Mouse (Mus musculus) neutrophil, adult 59 days (primary cell): ENCODE measurements around the gene St3gal3. TPM values are rescaled to one million over a fixed set of nuclear protein-coding genes. Genes with fewer than 3 reads are reported as not detected.

Experiments
- total RNA-seq, 2 experiments: library from RNA; stranded (reverse); gene quantifications; 1 replicate in 1 of 2; 2 replicates in 1 of 2; pipeline ENCODE4 v1.2.4; 2023

Gene St3gal3
- 1 to 10 TPM; 6.9 to 8.8 TPM for total RNA-seq

DNA sequence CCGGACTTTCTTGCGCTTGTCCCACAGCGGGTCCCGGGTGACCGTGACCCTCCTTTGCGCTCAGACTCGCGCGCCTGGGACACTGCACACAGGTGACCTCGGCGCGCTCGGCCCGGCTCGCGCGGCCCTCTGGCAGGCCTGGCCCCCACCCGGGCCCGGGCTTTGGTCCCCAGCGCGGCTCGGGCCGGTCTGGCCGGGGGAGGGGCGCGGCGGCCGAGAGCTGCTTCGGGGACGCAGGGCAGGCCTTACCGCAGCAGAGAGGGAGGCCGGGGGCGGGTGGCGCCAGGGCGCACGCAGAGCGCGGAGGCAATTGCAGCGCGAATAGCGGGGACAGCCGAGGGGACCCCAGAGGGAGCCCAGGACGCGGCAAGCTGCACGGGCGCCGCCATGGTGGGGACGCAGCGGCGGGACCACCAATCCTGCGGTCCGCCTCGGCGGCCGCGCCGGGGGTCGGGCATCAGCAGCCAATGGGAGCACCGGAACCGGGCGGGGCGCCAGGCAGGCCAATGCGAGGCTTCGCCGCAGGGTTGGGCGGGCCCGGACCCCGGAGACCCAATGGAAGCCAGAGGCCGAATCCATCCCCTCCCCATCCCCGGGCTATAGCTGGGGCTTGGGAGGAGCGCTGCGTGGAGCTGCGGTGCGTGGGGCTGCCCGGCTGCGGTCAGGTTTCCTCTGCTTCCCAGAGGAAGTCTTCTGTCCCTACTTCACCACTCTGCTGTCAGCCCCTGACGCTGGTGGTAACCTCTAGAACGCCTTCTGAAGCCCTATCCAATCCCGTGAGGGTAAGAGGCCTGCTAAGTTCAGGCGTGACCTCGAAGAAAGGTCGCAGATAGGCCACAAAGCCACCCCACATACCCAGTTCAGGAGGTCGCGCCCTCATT is at the start of gene St3gal3:
St3gal3 (minus strand) TSS at position 430 of the 881 bp plus-strand sequence.

DNA sequence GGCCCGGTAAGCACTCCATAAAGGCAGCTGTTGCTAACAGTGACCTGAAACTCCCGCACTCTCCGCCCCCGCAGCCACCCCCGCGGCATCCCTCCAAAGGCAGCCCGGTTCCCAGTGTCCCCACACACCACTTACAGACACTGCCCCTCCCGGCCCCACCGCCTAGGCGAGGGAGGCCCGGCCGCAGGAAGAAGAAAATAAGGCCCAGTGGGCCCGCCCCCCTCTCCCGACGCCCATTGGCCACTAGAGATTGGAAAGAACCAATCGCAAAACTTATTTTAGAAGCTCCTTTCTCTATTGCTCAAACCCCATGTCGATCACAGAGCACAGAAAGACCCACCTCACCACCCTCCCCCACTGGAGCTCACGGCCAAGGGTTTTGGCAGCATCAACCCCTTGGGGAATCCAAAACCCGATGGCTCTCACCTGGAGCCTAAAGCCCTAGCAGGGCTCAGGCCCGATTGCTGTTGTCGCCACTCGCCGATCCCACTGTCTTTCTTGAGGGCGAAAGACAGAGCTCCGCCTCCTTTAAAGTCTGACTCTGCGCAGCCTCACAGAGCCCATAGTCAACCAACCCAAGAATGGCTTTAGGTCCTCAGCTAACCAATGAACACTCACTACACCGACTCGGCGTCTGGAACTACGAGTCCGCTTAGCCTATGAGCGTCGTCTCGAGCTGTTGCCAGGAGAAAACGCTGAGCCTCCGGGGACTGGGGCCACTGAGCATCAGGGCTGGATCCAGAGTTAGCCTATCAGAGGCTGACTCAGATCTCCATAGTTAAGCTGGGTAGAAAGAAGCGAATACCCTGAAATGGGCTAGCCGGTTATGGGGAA is 45.0 kb upstream of the St3gal3 start, which contains the start of gene Kdm4a:
Kdm4a (minus strand) TSS at position 577 of the 834 bp plus-strand sequence.

DNA sequence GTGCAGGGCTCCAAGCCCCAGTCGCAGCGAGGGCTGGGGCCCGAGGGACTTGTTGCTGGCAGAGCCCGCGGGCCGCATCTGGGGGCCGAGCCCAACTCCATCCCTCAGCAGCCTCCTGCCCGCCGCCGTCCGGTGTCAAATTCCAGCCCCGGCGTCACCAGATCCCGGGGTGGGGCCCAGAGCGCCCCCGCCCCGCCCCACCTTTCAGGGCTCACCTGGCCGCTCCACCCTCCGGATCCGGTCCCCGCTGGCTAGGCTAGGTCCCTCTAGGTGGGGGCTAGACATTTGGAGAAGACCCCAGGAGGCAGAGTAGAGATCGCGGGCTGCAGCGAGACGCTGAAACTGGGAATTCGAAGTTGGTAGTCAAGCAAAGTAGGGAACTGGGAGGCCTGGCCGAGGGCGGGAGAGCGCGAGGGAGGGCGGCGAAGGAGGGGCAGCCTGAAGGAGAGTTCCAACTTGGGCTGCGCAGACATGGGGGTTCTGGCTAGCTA is 205.3 kb downstream of the St3gal3 start, which contains the start of gene Artn:
Artn (minus strand) TSS at position 373 of the 491 bp plus-strand sequence.

DNA sequence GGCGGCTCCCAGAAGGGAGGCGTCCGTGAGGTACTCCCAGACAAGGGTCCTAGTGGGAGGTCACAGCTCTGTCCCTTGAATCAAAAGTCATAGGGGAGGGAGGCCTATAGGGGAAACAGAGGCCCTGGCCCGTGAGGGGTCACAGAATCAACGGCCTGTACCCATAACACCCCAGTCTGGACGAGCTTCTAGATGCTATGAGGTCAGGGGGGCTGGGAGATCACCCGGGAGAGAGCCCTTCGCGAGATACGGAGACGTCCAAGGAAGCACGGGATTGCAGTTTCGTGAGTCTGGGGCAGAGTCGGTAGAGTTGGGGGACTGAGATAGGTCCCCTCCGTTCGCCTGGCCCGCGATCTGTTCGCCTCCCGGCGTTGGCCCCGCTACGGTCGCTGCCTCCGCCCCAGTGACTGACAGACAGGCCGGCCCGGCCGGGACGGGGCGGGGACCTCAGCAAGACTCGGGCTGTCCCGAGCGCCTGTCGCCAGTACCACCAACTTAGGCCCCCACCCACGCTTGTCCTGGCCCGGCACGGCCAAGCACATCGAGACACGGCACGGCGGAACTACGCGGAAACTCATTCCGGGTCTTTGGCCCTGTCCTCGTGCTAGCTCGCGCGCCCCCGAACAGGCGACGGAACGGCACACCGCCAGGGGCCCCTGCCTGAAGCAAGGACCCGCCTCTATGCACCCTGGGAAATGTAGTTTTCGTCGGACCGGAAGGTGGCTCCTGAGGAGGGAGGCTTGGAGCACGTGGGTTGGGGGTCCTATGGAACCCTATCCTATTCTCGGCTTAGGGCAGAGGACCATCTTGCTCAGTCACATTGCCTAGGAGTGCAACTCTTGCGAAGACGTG is 219.9 kb downstream of the St3gal3 start, which contains the start of gene Ipo13:
Ipo13 (minus strand) TSS at position 409 of the 852 bp plus-strand sequence.

DNA sequence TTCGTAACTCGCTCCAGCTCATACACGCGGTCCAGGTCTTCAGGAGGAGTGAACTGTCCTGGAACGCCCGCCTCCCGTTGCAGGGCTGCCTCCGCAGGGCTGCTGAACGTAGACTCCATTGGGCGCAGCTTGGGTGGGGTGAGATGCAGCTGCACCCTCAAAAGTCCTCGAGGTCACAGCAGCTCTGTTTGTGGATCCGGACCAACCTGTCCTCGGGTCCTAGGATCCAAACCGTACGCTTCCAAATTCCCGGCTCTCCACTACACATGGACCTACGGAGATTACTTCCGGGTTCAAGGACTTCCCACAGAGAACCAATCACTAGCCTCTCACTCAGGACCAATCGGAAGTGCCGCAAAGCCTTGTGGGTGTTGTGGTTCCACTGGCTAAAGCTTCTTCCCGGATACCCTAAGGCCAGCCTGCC is 243.0 kb downstream of the St3gal3 start, which contains the start of gene Dph2:
Dph2 (minus strand) TSS at position 295 of the 424 bp plus-strand sequence.

DNA sequence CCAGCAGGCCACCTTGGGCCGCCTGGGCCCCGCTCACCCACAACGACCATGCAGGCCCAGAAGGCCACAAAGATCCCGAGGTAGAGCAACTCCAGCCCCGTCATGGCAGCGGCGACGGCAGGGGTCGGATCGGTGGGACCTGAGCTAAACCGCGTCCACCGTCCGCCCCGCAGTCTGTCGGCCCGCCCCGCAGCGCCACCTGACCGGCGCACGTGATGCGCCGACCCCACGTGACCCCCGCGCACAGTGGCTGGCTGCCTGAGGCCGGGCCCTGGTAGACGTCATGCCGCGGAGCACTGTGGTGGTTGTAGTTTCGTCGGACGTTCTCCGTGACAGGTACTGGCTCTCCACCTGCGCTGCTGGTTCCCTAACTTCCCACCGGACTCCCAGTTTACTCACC is 247.6 kb downstream of the St3gal3 start, which contains the start of gene Atp6v0b:
Atp6v0b (minus strand) TSS at position 201 of the 400 bp plus-strand sequence.

DNA sequence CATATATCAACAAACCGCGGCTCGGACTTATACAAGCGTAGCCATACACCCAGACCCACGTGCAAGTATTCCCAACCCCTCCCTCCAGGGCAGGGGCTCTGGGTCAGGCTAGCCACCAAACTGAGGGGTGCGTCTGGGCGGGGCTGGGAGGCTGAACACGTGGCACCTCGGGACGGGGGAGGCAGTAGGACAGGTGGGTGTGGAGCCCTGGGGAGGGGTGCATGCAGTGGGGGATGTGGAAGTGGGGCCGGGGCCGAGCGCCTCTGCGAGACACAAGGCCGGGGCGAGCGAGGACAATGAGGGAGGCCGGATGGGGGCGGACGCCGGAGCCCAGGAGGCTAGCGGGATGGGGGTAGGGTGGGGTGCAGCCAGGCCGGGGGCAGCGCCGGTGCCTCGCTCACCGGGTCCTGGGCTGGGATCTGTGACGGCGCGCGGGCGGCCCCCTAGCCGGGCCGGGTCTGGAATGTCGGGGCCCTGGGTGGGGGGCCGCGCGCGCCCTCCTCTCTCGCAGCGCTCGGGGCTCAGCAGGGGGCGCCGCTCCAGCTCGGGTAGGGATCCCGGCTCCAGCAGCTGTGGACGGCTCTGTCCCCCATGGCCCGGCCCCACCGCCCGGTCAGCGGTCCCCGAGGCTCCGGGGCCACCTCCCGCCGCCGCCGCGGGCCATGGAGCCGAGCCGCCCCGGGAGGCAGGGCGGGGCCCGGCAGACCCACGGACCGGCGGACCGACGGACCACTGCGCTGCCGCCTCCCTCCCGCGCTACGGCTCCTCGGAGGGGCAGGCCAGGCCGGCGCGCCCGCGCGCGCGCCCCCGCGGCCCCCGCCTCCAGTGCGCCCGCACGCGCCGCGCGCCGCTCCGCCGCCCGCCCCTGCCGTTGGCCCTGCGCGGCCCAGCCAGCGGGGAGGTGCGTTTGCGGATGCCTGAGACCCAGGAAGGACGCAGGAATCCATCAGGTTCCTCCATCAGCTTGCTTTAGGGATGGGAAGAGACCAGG is 251.7 kb downstream of the St3gal3 start, which contains the start of gene B4galt2:
B4galt2 (minus strand) TSS at position 787 of the 991 bp plus-strand sequence.

Other genes starting within 250 kb of the St3gal3 start
- gene Atp6v0b, start 247.6 kb downstream of the St3gal3 start, total RNA-seq = 100 to 1,000 TPM; 315 to 342 TPM
- 1 to 10 TPM; 2.3 to 2.7 TPM for gene Dph2, start 242.9 kb downstream of the St3gal3 start, total RNA-seq
- gene Ipo13, start 219.9 kb downstream of the St3gal3 start, total RNA-seq = 10 to 100 TPM; 27.5 to 31.2 TPM
- not detected for gene Artn, start 205.2 kb downstream of the St3gal3 start, total RNA-seq
- gene Kdm4a, start 45.1 kb upstream of the St3gal3 start, total RNA-seq = 10 to 100 TPM; 52.6 to 60.7 TPM
- gene Ptprf, start 156.5 kb upstream of the St3gal3 start, total RNA-seq = under 1 TPM; 0.24 to 0.49 TPM